Mouse (Mus musculus) fibroblast of lung, adult 2 months (primary cell): Measurements from ENCODE around the gene Pigk.

Experiments used
- DNase-seq: peaks from one replicate; pipeline ENCODE4 v3.0.0-alpha.2; 2011; ENCODE audit warnings: low read depth

The Pigk gene

GRCm38 (mm10) chr3:152905800-152906199 is 191.9 kb downstream of the Pigk start:
- no peak for DNase-seq

DNA sequence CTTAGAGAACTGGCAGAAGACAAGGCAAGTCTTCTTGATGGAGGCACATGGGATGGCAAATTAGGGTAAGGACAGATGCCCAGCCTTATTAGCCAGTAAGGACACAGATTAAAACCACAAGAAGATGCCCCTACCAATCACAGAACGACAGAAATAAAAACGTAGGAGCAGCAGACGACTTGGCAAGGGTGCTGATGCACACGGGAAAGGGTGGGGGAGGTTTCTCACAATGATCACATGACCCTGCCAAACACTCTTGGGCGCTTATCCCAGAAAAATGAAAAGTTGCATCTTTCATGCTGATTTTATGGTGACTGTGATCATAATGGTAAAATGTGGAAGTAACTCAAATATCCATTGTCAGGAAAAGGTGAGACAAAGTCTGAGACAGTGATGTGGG is 193.2 kb downstream of the Pigk start:
- DNase-seq: no peak

GRCm38 (mm10) chr3:152907683-152908082 is 193.8 kb downstream of the Pigk start:
- no peak for DNase-seq

DNA sequence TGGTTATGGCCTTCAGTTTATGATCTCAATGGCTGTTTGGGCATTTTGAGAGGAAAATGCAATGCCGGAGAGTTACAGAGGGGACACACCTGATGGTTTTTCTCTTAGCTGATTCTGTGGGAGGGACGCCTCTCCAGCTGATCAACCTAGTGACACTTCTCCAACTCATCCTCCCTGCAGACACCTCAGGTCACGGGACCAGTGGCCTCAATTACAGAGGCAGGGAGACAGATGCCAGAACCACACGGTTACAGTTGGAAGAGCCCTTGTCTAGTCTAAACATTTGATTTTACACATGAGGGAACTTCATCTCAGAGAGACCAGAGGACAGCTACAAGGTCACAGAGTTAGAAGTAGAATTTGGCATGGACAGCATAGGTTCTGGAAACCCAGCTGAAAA is 197.7 kb downstream of the Pigk start:
- no peak for DNase-seq

GRCm38 (mm10) chr3:152912216-152913101 is 198.6 kb downstream of the Pigk start:
- DNase-seq: no peak

- DNase-seq: no peak
Observed at GRCm38 (mm10) chr3:152913150-152913549, 199.2 kb downstream of the Pigk start.

- DNase-seq: no peak
Observed at GRCm38 (mm10) chr3:152913625-152914024, 199.7 kb downstream of the Pigk start.

- DNase-seq: no peak
Observed at GRCm38 (mm10) chr3:152914376-152914775, 200.5 kb downstream of the Pigk start.

GRCm38 (mm10) chr3:152917579-152917978 is 203.7 kb downstream of the Pigk start:
- DNase-seq: no peak

DNA sequence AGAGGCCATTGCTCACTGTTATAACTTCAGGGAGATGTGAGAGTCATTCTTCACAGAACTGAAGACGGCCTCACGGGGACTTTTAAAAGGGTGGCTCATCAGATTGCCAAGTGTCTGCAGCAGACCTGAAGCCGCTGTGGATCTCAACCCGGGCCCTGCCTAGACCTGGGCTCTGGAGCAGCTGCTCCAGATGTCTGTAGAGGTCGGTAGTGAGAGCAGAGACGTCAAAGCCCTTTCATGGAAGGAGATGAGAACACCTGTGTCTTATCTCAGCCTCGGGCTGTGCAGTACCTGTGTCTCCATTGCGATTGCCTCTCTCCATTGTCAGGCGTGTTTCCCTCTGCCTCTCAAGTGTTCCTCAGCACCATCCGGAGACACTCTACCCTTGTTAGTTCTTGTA is 205.2 kb downstream of the Pigk start:
- no peak for DNase-seq

DNA sequence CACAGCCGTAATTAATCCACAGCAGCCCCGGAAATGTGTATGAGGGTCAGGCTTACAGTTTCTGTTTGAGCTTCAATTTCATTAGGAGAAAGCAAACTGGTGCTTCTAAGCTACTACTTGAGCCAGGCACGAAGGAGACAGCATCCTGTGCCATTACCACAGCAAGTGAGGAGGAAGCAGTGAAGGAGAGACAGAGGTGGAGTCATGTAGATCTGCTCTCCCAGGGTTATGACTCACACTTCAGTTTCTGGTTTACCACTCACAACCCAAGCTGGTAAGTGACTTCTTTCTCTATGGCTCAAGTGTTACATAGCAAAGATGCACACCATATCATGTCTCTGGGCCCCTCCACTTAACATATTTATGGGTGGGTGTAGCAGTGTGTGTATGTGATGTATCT is 206.5 kb downstream of the Pigk start:
- no peak for DNase-seq

DNA sequence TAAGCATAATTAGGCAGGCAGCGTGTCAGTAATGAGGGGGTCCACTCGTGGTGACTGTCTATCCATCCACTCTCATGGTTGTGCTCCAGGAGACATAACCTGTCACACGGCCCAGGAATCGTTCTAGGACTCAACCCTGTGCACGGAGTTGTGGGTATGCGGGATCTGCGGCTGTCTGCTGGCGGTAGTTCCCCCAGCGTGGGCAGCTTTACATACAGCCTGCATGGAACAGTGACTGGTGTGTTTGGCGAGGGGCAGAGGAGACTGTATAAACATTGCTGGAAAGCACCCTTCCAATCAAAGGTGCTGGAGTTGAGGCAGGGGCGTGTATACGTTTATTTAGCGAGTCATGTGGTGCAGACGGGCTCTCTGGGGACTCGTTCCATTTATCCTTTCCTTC is 209.6 kb downstream of the Pigk start:
- DNase-seq: no peak

GRCm38 (mm10) chr3:152925364-152925763 is 211.5 kb downstream of the Pigk start:
- DNase-seq: no peak

DNA sequence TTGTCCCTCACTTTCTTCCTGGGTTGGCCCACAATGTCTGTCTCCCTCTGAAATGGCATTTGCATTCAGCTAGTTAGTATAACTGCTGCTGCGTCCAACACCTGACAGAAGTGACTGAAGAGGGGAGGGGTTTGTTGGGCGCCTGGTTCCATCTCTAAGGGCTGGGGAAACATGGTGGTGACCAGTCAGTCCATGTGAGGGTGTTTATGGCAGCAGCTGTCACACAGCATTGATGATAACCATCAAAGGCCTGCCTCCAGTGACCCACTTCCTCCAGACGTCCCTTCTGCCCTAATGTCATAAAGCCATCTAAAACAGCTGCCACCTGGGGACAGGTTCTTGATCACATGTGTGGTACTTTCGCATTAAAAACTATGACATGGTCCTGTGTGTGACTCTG is 212.3 kb downstream of the Pigk start:
- no peak for DNase-seq

GRCm38 (mm10) chr3:152928287-152928975 is 214.5 kb downstream of the Pigk start:
- DNase-seq: no peak

DNA sequence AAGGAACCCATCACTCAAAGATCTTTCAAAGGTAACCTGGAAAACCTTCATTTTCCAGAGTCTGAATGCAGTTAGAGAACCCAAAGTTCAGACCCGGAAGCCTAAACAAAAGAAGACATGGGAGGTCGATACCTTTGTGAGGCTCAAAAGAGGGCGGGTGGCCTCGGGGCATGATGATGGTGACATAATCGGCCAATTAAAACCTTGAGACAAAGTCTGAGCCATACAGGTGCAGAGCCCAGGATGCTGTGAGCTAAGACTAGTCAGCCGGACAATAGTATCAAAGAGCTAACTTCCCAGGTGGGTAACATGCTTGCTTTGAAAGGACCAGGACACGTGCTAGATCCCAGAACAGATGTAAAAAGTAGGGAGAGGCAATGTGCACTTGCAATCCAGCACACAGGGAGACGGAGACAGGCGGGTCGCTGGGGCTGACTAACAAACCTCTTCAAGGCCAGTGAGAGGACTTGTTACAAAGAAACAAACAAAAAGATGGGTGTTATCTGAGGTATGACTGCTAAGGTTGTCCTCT is 215.4 kb downstream of the Pigk start:
- DNase-seq: no peak

GRCm38 (mm10) chr3:152929788-152930281 is 215.9 kb downstream of the Pigk start:
- DNase-seq: no peak

DNA sequence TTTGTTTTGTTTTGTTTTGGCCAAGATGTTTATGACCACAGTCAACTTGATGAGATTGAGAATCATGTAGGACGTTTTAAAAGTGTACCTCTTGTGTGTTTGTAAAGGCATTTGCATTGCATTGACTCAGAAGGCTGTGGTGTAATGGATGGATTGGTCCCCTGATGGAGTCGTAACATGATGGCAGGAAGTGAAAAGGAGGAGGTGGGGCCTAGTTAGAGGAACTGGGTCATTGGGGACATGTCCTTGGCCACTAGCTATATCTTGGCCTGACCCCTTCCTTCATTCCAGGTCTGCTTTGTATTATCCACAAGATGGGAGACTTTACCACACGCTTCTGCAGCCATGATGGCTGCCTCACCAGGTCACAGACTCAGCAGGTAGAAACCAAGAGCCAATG is 217.5 kb downstream of the Pigk start:
- no peak for DNase-seq

- DNase-seq: no peak
Observed at GRCm38 (mm10) chr3:152932096-152932495, 218.2 kb downstream of the Pigk start.

DNA sequence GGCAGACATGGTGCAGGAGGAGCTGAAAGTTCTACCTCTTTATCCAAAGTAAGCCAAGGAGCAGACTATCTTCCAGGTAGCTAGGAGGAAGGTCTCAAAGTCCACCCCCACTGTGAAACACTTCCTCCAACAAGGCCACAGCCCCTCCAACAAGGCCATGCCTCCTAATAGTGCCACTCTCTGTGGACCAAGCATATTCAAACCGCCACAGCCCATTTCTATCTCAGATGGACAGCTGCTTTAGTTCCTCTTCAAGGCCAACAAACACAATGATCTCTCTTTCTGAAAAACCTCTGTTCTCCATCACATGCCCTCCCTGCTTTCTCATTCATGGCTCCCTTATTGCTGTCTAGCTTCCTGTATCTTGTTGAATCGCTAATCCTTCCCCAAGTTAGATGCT is 218.6 kb downstream of the Pigk start:
- DNase-seq: no peak

DNA sequence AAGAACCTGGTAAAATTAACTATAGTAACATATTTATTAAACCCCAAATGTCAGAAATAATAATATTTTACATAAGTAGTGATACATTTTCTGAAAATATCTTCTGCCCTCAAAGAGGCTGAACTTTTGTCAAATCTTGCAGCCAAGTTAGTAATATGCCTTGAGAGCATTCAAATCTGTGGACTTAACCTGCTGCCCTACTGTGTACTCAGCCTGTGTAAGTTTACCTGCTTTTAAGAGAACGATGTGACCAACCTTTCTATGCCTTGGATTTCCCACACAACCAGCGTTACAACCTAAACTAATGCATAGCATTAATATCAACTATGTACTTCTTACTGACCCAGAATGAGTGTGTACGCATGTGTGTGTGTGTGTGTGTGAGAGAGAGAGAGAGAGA is 219.8 kb downstream of the Pigk start:
- DNase-seq: no peak

- DNase-seq: no peak
Observed at GRCm38 (mm10) chr3:152936313-152936712, 222.4 kb downstream of the Pigk start.

GRCm38 (mm10) chr3:152941671-152942070 is 227.8 kb downstream of the Pigk start:
- DNase-seq: no peak
